Mouse (Mus musculus): ENCODE data around the gene Cacna1i. TPM values are rescaled to one million over a fixed set of nuclear protein-coding genes. Genes with fewer than 3 reads are reported as not detected.

Cacna1i gene
- polyA plus RNA-seq (2016; fragmentation: Nextera tagmentation; extraction: Ambion mirVana) = 0.06 and 0.08 TPM in 2 replicates

DNA sequence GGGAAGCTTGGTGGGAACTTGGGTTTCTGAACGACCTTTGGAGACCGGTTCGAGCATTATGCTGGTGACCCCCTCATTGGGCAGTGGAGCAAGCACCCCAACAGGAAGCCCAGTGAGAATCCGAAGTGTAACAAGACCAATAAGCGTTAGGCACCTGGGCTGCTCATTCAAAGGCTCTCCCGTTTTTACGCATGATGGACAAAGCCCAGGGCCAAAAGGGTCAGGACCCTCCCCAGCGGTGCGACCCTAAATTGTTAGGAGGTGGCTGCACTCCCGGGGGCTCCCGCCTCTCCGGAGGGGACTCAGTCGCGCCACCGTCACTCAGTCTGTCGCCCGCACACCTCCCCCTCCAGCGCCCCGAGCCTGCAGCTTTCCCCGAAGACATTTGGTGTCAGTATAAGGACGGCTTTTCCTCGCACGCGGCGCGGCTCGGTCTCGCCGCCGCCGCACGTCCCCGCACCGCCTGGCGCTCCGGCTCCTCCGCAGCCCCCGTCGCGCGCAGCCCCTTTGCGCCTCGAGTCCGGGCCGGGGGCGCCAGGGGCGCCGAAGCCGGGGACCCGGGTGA, at the start of gene Cacna1i:
TSS of gene Cacna1i (plus strand) at position 388 of the 565 bp plus-strand sequence.
- Histone ChIP-seq H3K4me3 (peak within 1 kb of the TSS; percentile 54), H3K27me3 (ENCODE audit: low read depth, poor library complexity, severe bottlenecking) (peaks cover 99% of the 10 kb centered on the region), H3K36me3 (no peaks in the 10 kb centered on the region), H3K9me3 (replicated peaks) (no peaks in the 10 kb centered on the region), H3K27ac (no peak within 1 kb of the TSS), H3K4me1 (peaks cover 22% of the 10 kb centered on the region)
- DNase-seq (ENCODE audit: low spot score) = peak; percentile 43
- under 1% methylated on average over 50 of the region's 50 CpGs for WGBS

DNA sequence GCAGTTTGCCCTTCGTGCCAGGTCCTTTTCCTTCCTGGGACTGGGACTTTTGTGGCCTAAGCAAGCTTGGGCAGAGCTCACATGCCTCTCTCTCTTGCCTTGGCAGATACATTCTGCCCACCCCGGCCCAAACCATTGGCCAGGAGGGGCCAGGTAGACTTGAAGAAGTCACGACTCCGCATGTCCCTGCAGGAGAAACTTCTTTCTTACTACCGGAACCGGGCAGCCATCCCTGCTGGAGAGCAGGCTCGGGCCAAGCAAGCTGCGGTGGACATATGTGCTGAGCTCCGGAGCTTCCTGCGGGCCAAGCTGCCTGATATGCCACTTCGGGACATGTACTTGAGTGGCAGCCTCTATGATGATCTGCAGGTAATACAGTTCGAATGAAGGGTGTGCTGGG, 38.9 kb upstream of the Cacna1i start:
- WGBS = 94% methylated on average over 12 of the region's 12 CpGs
- peaks cover 24% of the 10 kb centered on the region for H3K4me1 ChIP-seq
- H3K27me3 ChIP-seq (ENCODE audit: low read depth, poor library complexity, severe bottlenecking) = no peaks in the 10 kb centered on the region; the same call in 1 of the 2 replicates
- no peaks in the 10 kb centered on the region for H3K9me3 ChIP-seq (replicated peaks)
- peaks cover 90% of the 10 kb centered on the region for H3K36me3 ChIP-seq
- no peak for DNase-seq (ENCODE audit: low spot score)
- H3K27ac ChIP-seq = no peak overlapping the region
- no peak overlapping the region for H3K4me3 ChIP-seq

DNA sequence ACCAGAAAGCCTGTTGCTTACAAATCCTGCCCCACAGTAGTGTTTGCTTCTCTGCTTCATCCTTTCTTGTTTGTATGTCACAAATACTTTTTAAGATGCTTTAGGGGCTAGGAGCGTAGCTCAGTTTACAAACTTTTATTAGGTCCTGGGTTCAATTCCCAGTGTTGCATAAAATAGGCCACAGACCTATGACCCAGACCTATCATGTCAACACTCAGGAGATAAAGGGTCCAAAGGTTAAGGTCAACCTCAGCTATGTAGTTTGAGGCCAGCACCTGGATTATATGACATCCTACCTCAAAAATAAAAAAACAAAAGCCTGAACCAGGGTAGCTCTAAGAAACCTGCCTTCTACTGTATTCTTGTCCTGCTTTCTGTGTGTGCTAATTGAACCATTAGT, 38.4 kb upstream of the Cacna1i start:
- no peak overlapping the region for H3K4me3 ChIP-seq
- no peaks in the 10 kb centered on the region for H3K9me3 ChIP-seq (replicated peaks)
- H3K27me3 ChIP-seq (ENCODE audit: low read depth, poor library complexity, severe bottlenecking) = no peaks in the 10 kb centered on the region; the same call in 1 of the 2 replicates
- DNase-seq (ENCODE audit: low spot score) = no peak
- H3K27ac ChIP-seq = no peak overlapping the region
- peaks cover 85% of the 10 kb centered on the region for H3K36me3 ChIP-seq
- H3K4me1 ChIP-seq = peaks cover 28% of the 10 kb centered on the region
- WGBS = 86% methylated on average over 1 of the region's 1 CpGs

DNA sequence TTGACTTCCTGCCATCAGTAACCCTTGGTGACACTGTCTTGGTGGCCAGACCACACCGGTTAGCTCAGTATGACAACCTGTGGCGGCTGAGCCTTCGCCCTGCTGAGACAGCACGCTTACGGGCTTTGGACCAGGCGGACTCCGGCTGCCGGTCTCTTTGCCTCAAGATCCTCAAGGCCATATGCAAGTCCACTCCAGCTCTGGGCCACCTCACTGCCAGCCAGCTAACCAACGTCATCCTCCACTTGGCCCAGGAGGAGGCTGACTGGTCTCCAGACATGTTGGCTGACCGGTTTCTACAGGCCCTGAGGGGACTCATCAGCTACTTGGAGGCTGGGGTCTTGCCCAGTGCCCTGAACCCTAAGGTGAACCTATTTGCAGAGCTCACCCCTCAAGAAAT, 37.4 kb upstream of the Cacna1i start:
- Histone ChIP-seq H3K36me3 (peaks cover 75% of the 10 kb centered on the region), H3K9me3 (replicated peaks) (no peaks in the 10 kb centered on the region), H3K27ac (no peak overlapping the region), H3K4me1 (peaks cover 39% of the 10 kb centered on the region), H3K27me3 (ENCODE audit: low read depth, poor library complexity, severe bottlenecking) (no peaks in the 10 kb centered on the region; the same call in 1 of the 2 replicates), H3K4me3 (no peak overlapping the region)
- 94% methylated on average over 10 of the region's 10 CpGs for WGBS
- no peak for DNase-seq (ENCODE audit: low spot score)

DNA sequence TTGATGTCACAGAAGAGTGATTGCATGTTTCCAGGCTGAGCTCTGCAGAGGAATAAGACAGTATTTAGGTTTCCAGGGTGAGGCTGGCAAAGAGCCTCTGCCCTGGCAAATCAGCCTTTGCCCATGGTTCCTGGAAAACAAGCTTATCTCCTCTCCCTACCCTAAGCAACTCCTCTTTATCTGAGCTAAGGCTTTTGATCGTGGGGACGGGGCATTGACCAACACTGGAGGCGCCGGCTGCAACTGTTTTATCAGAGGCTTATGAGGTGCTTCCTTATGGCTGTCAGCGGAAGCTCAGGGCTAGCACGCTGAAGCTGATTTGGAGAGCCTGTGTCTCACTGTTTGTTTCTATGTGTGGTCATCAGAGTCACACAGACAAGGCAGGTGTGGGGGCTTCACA, 36.5 kb upstream of the Cacna1i start:
- WGBS = 86% methylated on average over 6 of the region's 6 CpGs
- no peaks in the 10 kb centered on the region for H3K9me3 ChIP-seq (replicated peaks)
- H3K27ac ChIP-seq = no peak overlapping the region
- H3K27me3 ChIP-seq (ENCODE audit: low read depth, poor library complexity, severe bottlenecking) = no peaks in the 10 kb centered on the region; the same call in 1 of the 2 replicates
- no peak for DNase-seq (ENCODE audit: low spot score)
- peaks cover 40% of the 10 kb centered on the region for H3K4me1 ChIP-seq
- peaks cover 68% of the 10 kb centered on the region for H3K36me3 ChIP-seq
- no peak overlapping the region for H3K4me3 ChIP-seq

DNA sequence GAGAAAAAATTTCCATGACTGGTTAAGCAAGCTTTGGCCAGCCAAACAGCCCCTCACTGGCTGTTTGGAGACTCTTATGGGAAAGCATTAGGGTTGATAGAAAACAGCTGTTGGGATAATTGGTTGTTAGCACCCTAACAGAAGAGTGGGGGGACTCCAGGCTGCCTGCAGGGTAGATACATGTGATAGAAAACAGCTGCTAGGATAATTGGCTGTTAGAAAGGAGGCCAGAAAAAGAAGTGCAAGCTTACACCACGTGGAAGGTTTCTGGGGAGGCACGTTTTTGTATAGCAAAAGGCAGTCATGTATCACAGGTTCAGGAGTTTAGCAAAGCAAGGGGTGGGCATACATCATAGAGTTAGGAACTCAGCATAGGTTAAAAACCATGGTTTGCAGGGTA, 33.5 kb upstream of the Cacna1i start:
- Histone ChIP-seq H3K4me1 (peaks cover 62% of the 10 kb centered on the region), H3K4me3 (peak overlapping the region; percentile 98), H3K27me3 (ENCODE audit: low read depth, poor library complexity, severe bottlenecking) (no peaks in the 10 kb centered on the region; the same call in 1 of the 2 replicates), H3K9me3 (replicated peaks) (no peaks in the 10 kb centered on the region), H3K27ac (peak overlapping the region; percentile 99), H3K36me3 (peaks cover 65% of the 10 kb centered on the region)
- WGBS = 9% methylated on average over 2 of the region's 2 CpGs
- peak; percentile 51 for DNase-seq (ENCODE audit: low spot score)

DNA sequence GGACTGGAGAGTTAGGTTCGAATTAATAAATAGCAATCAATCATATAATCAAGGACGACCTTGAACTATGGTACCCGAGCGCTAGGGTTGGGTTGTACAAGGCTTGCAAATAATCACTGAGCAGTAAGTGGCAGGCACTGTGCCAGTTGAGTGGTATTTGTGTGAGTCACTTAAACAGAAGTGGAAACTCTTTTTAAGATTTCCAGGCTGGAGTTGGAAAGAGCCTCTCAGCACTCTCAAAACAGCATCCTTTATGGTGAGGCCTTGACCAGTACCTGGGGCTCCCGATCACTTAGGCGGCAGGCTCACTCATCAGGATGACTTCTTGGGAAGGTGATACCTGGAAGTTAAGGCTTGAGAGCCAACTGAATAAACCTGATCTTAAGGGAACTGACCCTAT, 32.8 kb upstream of the Cacna1i start:
- no peak for DNase-seq (ENCODE audit: low spot score)
- peak overlapping the region; percentile 99 for H3K27ac ChIP-seq
- peaks cover 65% of the 10 kb centered on the region for H3K4me1 ChIP-seq
- H3K27me3 ChIP-seq (ENCODE audit: low read depth, poor library complexity, severe bottlenecking) = no peaks in the 10 kb centered on the region; the same call in 1 of the 2 replicates
- H3K36me3 ChIP-seq = peaks cover 65% of the 10 kb centered on the region
- H3K4me3 ChIP-seq = peak overlapping the region; percentile 98
- 51% methylated on average over 6 of the region's 6 CpGs for WGBS
- H3K9me3 ChIP-seq (replicated peaks) = no peaks in the 10 kb centered on the region

DNA sequence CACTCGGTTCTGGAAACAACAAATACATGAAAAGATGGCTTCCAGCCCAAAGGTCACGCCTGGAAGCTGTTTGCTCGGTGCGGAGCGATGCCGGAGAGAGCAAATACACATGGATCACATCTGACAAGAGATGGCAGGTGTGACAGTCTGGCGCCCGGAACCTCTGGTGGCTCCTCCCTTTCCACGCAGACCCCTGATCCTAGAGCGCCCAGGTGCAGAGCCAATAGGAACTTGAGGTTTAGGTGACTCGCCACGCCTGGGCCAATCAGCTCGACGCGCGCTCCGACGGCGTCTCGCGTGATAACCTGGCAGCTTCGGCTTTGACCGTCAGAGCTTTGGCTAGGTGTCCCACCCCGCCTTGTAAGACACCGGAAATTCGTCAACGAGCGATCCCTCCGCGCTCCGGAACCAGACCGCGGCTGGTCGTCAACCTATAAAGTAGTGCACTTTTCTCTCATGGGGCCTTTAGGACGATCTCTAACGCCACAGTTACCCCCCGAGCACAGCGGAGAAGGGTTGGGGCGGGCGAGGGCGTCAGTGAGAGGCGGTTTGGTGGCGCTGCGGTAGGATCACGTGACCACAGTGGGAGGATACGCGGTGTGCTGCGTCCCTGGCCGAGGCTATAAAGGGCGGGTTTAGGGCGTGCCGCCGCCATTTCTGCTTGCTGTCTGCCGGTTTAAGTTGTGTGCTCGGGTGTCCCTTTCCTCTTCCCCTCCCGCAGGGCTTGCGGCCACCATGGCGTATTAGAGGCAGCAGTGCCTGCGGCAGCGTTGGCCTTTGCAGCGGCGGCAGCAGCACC, 32.0 kb upstream of the Cacna1i start, which contains the start of gene Atf4:
TSS of gene Atf4 (plus strand) at position 338 of the 799 bp plus-strand sequence.
- peak within 1 kb of the TSS; percentile 99 for H3K27ac ChIP-seq
- WGBS = under 1% methylated on average over 62 of the region's 62 CpGs
- peak within 1 kb of the TSS; percentile 98 for H3K4me3 ChIP-seq
- H3K9me3 ChIP-seq (replicated peaks) = no peaks in the 10 kb centered on the region
- DNase-seq (ENCODE audit: low spot score) = peak; percentile 97
- H3K27me3 ChIP-seq (ENCODE audit: low read depth, poor library complexity, severe bottlenecking) = no peaks in the 10 kb centered on the region; the same call in 1 of the 2 replicates
- H3K36me3 ChIP-seq = peaks cover 65% of the 10 kb centered on the region
- peaks cover 65% of the 10 kb centered on the region for H3K4me1 ChIP-seq

DNA sequence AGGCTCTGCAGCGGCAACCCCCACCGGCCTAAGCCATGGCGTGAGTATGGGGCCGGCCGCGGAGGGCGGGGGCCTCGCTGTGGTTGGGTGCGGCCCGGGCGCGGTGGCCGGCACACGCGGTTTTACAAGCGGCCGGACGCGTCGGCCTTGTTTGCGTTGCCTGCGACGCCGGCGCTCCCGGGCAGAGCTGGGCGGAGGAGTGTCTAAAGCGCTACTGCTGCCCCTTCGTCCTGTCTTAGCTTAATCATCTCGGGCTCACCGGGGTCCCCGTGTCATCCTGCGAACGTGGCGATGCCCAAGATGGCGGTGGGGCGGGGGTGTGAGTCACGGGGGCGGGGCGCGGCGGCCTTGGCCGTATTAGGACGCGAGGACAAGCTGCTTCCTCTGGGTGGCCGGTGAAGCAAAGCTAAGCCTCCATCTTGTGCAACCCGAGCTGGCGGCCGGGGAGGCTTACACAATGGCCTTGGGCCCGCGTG, 31.4 kb upstream of the Cacna1i start:
- peak overlapping the region; percentile 98 for H3K4me3 ChIP-seq
- peaks cover 65% of the 10 kb centered on the region for H3K36me3 ChIP-seq

DNA sequence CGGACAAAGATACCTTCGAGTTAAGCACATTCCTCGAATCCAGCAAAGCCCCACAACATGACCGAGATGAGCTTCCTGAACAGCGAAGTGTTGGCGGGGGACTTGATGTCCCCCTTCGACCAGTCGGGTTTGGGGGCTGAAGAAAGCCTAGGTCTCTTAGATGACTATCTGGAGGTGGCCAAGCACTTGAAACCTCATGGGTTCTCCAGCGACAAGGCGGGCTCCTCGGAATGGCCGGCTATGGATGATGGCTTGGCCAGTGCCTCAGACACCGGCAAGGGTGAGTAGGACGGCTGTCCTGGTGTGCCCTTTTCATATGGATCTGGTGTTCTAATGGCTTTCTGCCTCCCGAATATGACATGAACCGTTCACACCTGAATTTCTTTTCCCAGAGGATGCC, 30.8 kb upstream of the Cacna1i start:
- H3K27ac ChIP-seq = peak overlapping the region; percentile 99
- H3K4me3 ChIP-seq = peak overlapping the region; percentile 98
- WGBS = 15% methylated on average over 16 of the region's 16 CpGs
- no peaks in the 10 kb centered on the region for H3K9me3 ChIP-seq (replicated peaks)
- H3K4me1 ChIP-seq = peaks cover 60% of the 10 kb centered on the region
- peaks cover 65% of the 10 kb centered on the region for H3K36me3 ChIP-seq
- no peaks in the 10 kb centered on the region for H3K27me3 ChIP-seq (ENCODE audit: low read depth, poor library complexity, severe bottlenecking)
- DNase-seq (ENCODE audit: low spot score) = no peak

More for the DNA sequence above, 31.4 kb upstream of the Cacna1i start:
- WGBS = under 1% methylated on average over 51 of the region's 51 CpGs
- H3K27ac ChIP-seq = peak overlapping the region; percentile 99
- no peaks in the 10 kb centered on the region for H3K9me3 ChIP-seq (replicated peaks)
- H3K27me3 ChIP-seq (ENCODE audit: low read depth, poor library complexity, severe bottlenecking) = no peaks in the 10 kb centered on the region; the same call in 1 of the 2 replicates
- peak; percentile 89 for DNase-seq (ENCODE audit: low spot score)
- H3K4me1 ChIP-seq = peaks cover 65% of the 10 kb centered on the region

DNA sequence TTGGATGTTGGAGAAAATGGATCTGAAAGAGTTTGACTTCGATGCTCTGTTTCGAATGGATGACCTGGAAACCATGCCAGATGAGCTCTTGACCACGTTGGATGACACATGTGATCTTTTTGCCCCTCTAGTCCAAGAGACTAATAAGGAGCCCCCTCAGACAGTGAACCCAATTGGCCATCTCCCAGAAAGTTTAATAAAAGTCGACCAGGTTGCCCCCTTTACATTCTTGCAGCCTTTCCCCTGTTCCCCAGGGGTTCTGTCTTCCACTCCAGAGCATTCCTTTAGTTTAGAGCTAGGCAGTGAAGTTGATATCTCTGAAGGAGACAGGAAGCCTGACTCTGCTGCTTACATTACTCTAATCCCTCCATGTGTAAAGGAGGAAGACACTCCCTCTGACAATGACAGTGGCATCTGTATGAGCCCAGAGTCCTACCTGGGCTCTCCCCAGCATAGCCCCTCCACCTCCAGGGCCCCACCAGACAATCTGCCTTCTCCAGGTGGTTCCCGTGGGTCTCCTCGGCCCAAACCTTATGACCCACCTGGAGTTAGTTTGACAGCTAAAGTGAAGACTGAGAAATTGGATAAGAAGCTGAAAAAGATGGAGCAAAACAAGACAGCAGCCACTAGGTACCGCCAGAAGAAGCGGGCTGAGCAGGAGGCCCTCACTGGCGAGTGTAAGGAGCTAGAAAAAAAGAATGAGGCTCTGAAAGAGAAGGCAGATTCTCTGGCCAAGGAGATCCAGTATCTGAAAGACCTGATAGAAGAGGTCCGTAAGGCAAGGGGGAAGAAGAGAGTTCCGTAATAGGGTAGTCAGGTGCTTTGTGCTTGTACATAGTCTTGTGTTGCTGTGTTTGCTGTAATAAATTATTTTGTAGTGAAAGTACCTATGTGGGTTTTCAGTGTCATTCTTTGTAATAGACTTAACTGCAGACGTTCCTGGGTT, 30.1 kb upstream of the Cacna1i start:
- H3K36me3 ChIP-seq = peaks cover 61% of the 10 kb centered on the region
- DNase-seq (ENCODE audit: low spot score) = no peak
- peak overlapping the region; percentile 99 for H3K27ac ChIP-seq
- no peaks in the 10 kb centered on the region for H3K27me3 ChIP-seq (ENCODE audit: low read depth, poor library complexity, severe bottlenecking)
- H3K4me1 ChIP-seq = peaks cover 54% of the 10 kb centered on the region
- WGBS = 66% methylated on average over 12 of the region's 12 CpGs
- peak overlapping the region; percentile 98 for H3K4me3 ChIP-seq
- H3K9me3 ChIP-seq (replicated peaks) = no peaks in the 10 kb centered on the region

DNA sequence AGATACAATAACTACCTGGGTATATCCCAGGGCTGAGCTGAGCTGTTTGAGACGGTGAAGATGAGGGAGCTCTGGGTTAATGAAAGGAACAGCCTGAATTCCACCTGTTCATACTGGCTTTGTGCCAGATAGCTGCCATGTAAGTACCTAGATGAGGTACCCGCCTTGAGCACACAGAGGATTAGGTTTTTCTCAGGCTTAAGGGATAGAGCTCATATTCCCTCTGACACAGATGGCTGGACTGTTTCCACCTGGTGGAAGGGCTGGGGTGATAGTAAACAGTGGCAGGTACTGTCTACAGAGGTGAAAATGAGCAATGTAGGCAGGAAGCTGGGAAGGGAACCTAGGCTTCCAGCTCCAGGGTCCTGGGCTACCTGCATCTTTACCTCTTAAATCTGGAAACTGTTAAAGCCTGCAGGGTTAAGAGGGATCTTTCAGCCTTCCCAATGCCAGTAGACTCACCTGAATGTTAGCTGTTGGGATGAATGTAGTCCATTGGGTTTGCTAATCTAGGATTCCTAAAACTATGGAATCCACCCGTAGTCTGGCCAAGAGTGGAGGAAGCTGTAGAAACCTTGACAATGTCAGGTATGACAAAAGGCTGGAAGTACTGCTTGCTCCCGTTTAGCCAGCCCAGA, 29.3 kb upstream of the Cacna1i start:
- H3K4me1 ChIP-seq = peaks cover 50% of the 10 kb centered on the region
- DNase-seq (ENCODE audit: low spot score) = no peak
- 43% methylated on average over 4 of the region's 4 CpGs for WGBS
- peak overlapping the region; percentile 98 for H3K4me3 ChIP-seq
- H3K27ac ChIP-seq = peak overlapping the region; percentile 62; the same call in 1 of the 2 replicates
- H3K36me3 ChIP-seq = peaks cover 64% of the 10 kb centered on the region
- no peaks in the 10 kb centered on the region for H3K9me3 ChIP-seq (replicated peaks)
- H3K27me3 ChIP-seq (ENCODE audit: low read depth, poor library complexity, severe bottlenecking) = no peaks in the 10 kb centered on the region
